Mouse (Mus musculus) embryonic facial prominence, embryonic 15.5 days (tissue): ENCODE results near the gene Wdr89. TPM values are rescaled to one million over a fixed set of nuclear protein-coding genes. Genes with fewer than 3 reads are reported as not detected.

Experiments
- ATAC-seq: fragments of 200-750 bp; cut with Nextera tagmentation; 2 replicates; pipeline ENCODE4 v1.8.0; 2017; ENCODE audit warnings: low read depth, moderate TSS enrichment; ENCODE audit not compliant: insufficient number of reproducible peaks, low FRiP score, low TSS enrichment
- H3K27ac ChIP-seq: fragments of 300-500 bp; sonication (generic); replicated peaks from 2 replicates; pipeline ENCODE4 v1.5.1; 2015; ENCODE audit warnings: mild to moderate bottlenecking, inconsistent platforms
- H3K27me3 ChIP-seq: fragments of 300-500 bp; sonication (generic); 2 replicates; pipeline ENCODE4 v1.6.1; 2015; ENCODE audit warnings: inconsistent platforms
- H3K36me3 ChIP-seq: fragments of 300-500 bp; sonication (generic); 2 replicates; pipeline ENCODE4 v1.6.1; 2015; ENCODE audit warnings: mild to moderate bottlenecking, inconsistent platforms
- H3K4me1 ChIP-seq: fragments of 300-500 bp; sonication (generic); 2 replicates; pipeline ENCODE4 v1.6.1; 2015; ENCODE audit warnings: inconsistent platforms
- H3K4me2 ChIP-seq: fragments of 300-500 bp; sonication (generic); replicated peaks from 2 replicates; pipeline ENCODE4 v1.6.1; 2015; ENCODE audit warnings: mild to moderate bottlenecking, inconsistent platforms
- H3K4me3 ChIP-seq: fragments of 300-500 bp; sonication (generic); replicated peaks from 2 replicates; pipeline ENCODE4 v1.5.1; 2015; ENCODE audit warnings: mild to moderate bottlenecking, inconsistent platforms
- H3K9ac ChIP-seq: fragments of 300-500 bp; sonication (generic); 2 replicates; pipeline ENCODE4 v1.6.1; 2015; ENCODE audit warnings: inconsistent platforms
- H3K9me3 ChIP-seq: fragments of 300-500 bp; sonication (generic); replicated peaks from 2 replicates; pipeline ENCODE4 v1.6.1; 2016; ENCODE audit warnings: inconsistent platforms
- WGBS: fragments of 180-500 bp; shearing (Covaris S2); methylation state at CpG from one replicate; pipeline ENCODE4 v1.1.7; 2015; 5-methylcytosine and 5-hydroxymethylcytosine counted together
- polyA plus RNA-seq: library from polyadenylated mRNA; unstranded; fragments of >200 nt; fragmentation: Nextera tagmentation; extraction: Ambion mirVana; gene quantifications from 2 replicates; pipeline ENCODE4 v1.2.1, GENCODE M21; 2015

The Wdr89 gene
- polyA plus RNA-seq, 1 experiment from 2014 or later: 11.6 TPM

DNA sequence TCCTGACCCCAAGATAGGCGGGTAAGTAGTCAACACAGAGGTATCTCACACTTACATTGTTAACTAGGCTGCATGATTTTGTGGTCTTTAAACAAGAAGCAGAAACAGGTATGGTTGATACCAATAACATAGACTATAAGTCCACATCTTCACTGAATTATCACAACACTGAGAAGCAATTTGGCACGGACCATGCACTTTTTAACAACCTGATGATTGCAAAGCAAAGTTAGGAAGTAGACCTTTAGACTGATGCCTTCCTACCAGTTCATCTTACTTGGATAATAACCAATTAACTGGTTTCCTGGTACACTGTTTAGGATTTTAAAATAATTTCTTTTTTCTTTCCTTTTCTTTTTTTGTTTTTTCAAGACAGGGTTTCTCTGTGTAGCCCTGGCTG, 1.1 kb downstream of the Wdr89 start:
- Histone ChIP-seq H3K27me3 (no peaks in the 10 kb centered on the region), H3K4me1 (peaks cover 14% of the 10 kb centered on the region), H3K9me3 (no peaks in the 10 kb centered on the region), H3K4me2 (no peak overlapping the region), H3K9ac (no peak overlapping the region), H3K36me3 (no peaks in the 10 kb centered on the region), H3K4me3 (no peak overlapping the region; the same call in 1 of the 2 replicates), H3K27ac (no peak overlapping the region)
- 88% methylated on average over 2 of the region's 2 CpGs for WGBS
- ATAC-seq: no peak

DNA sequence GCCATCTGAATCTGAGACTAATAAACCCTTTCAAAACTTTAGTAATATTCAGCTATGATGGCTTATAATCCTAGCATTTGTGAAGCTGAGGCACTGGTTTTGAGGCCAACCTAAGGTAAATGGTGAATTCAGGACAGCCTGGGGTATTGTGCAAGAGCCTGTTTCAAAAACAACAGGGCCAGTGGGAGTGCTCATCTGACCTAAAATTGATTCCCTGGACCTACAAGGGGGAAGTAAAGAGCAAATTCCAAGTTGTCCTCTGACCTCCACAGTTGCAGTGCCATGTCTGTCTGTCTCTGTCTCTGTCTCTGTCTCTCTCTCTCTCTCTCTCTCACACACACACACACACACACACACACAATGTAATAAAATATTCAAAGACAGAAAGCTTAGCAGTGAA, 2.4 kb downstream of the Wdr89 start:
- no peak overlapping the region for H3K4me2 ChIP-seq
- H3K4me3 ChIP-seq: no peak overlapping the region
- no peak for ATAC-seq
- no peak overlapping the region for H3K27ac ChIP-seq
- no peaks in the 10 kb centered on the region for H3K27me3 ChIP-seq
- no peaks in the 10 kb centered on the region for H3K9me3 ChIP-seq
- no peaks in the 10 kb centered on the region for H3K36me3 ChIP-seq
- peaks cover 14% of the 10 kb centered on the region for H3K4me1 ChIP-seq
- no peak overlapping the region for H3K9ac ChIP-seq

DNA sequence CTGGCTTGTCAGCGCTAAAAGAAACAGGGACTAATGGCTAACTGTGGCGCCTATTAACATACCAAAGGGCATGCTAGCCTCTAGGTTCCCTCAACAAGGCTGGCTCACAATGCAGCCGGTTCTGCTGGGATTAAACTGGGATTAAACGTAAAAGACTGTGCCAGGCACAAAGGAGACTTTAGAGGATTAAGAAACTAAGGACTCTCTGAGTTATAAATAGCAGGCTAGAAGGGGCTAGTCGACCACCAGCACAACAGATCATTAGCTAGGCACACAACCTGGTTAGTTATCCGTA, 4.9 kb downstream of the Wdr89 start:
- no peaks in the 10 kb centered on the region for H3K27me3 ChIP-seq
- 0 out of 2 replicates have a peak, but pooled peaks cover 5% of the 10 kb centered on the region for H3K4me1 ChIP-seq
- H3K9ac ChIP-seq: no peak overlapping the region
- H3K4me2 ChIP-seq: no peak overlapping the region
- H3K4me3 ChIP-seq: no peak overlapping the region
- no peak overlapping the region for H3K27ac ChIP-seq
- ATAC-seq: no peak
- 28% methylated on average over 6 of the region's 6 CpGs for WGBS
- no peaks in the 10 kb centered on the region for H3K36me3 ChIP-seq
- H3K9me3 ChIP-seq: no peaks in the 10 kb centered on the region

DNA sequence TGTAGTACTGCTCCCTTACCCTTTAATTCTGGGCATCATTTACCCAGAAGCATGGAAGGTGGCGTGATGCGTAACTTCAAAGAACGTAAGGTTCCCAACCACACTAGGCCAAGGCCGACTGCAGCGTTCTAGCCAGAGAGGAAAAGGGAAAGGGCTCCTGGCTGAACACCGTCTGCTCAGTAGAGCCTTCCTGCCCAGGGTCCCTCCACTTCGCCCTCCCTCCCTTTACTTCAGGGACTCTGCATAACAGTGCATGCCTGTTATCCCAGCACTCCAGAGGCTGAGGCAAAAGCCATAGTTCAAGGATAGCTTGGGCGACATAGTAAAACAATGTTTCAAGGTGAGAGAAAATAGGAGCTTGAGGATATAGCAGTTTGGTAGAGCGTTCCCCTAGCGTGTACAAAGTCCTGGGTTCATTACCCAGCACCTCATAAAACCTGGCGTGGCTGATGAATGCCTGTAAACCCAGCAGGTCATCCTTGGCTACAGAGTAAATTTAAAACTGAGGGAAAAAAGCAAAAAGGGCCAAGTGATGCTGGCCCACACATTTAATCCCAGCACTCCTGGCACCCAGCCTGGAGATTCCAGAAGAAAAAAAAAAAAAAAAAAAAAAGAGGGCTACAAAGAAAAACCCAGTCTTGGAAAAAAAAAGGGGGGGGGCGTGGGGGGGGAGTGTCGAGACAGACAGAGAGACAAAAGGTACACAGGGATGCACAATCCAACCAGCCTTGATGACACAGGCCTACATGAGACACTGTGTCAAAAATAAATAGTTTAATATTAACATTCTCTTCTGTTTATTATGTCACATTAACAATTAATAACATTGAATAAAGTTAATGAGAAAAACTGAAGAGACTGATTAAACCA, 5.5 kb downstream of the Wdr89 start:
- no peak overlapping the region for H3K27ac ChIP-seq
- no peaks in the 10 kb centered on the region for H3K27me3 ChIP-seq
- H3K4me2 ChIP-seq: no peak overlapping the region
- no peaks in the 10 kb centered on the region for H3K36me3 ChIP-seq
- no peak for ATAC-seq
- no peak overlapping the region for H3K4me3 ChIP-seq
- H3K4me1 ChIP-seq: 0 out of 2 replicates have a peak, but pooled peaks cover 5% of the 10 kb centered on the region
- H3K9me3 ChIP-seq: no peaks in the 10 kb centered on the region
- H3K9ac ChIP-seq: no peak overlapping the region
- WGBS: 60% methylated on average over 13 of the region's 13 CpGs

DNA sequence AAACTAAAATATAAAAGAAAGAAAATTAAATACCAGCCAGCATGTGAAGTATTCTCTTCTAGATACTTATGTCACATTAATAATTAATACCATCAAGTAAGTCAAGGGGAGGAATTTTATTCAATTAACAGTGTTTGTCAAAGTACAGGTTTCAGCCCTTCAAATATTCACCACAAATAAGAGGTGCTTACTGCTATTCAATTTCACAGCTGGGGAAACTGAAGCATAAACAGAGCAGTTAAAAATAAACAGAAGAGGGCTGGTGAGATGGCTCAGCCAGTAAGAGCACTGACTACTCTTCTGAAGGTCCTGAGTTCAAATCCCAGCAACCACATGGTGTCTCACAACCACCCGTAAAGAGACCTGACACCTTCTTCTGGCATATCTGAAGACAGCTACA, 7.0 kb downstream of the Wdr89 start:
- Histone ChIP-seq H3K9me3 (no peaks in the 10 kb centered on the region), H3K27me3 (no peaks in the 10 kb centered on the region), H3K4me1 (no peaks in the 10 kb centered on the region), H3K36me3 (no peaks in the 10 kb centered on the region), H3K27ac (no peak overlapping the region), H3K4me2 (no peak overlapping the region), H3K9ac (no peak overlapping the region), H3K4me3 (no peak overlapping the region)
- 93% methylated on average over 1 of the region's 1 CpGs for WGBS
- no peak for ATAC-seq

DNA sequence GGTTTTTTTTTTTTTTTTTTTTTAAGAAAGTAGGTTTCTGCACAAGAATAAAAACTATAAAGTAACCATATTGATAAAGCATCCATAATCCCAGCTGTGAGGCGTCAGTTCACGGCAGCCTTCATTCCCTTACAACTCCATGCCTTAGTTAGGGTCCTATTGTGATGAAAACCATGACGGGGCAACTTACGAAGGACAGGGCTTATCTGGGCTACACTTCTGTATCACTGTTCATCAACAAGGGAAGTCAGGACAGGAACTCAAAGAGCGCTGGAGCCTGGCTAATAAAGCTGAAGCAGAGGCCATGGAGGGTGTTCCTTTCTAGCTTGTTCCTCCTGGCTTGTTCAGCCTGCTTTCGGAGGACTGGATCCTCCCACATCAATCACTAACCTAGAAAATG, 10.9 kb downstream of the Wdr89 start:
- H3K4me3 ChIP-seq: no peak overlapping the region
- no peak overlapping the region for H3K27ac ChIP-seq
- no peaks in the 10 kb centered on the region for H3K36me3 ChIP-seq
- no peak overlapping the region for H3K9ac ChIP-seq
- H3K4me2 ChIP-seq: no peak overlapping the region
- H3K4me1 ChIP-seq: no peaks in the 10 kb centered on the region
- no peaks in the 10 kb centered on the region for H3K9me3 ChIP-seq
- 79% methylated on average over 6 of the region's 6 CpGs for WGBS
- ATAC-seq: no peak
- H3K27me3 ChIP-seq: no peaks in the 10 kb centered on the region

DNA sequence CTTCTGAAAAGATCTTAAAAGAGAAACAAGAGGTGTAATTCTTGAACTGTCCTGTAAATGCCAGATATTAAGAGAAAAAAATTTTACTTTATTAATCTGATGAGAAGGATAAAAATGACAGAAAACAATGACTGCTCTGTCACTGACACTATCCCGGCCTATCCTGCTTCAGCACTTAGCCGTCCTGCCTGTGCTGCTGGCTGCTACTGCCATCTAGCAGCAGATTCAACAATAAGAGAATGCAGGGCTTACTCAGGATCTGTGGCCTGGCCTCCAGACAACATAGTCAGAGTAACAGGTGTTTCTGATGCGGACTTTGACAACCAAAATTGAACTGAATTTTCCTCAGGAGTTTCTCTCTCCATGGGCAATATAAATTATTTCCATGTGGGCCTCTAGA, 12.8 kb downstream of the Wdr89 start:
- WGBS: 25% methylated on average over 3 of the region's 3 CpGs

DNA sequence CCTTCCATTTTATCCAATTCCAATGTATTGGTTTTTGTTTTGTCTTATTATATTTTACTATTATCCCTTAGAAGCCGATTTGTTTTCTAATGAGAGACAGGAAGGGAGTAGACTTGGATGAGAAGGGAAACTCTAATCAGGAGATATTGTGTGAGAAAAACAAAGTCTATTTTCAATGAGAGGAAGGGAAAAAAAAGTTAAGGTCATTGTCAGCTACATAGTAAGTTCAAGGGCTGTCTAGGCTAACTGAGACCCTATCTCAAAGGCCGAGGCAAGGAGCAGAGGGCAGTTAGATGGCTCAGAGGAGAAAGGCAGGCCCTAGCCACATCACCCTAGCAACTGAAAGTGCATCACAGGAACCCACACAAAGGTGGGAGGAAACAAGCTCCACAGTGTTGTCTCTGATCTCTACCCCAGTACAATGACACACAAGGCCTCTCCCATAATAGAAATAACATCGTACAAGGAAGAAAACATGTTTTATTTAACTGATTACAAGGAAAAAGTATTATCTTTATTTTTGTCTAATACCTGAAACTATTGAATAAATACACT, 15.0 kb downstream of the Wdr89 start:
- H3K27me3 ChIP-seq: no peaks in the 10 kb centered on the region
- no peak for ATAC-seq
- WGBS: 88% methylated on average over 3 of the region's 3 CpGs

More for the DNA sequence above, 12.8 kb downstream of the Wdr89 start:
- no peaks in the 10 kb centered on the region for H3K9me3 ChIP-seq
- H3K4me3 ChIP-seq: no peak overlapping the region
- no peak overlapping the region for H3K4me2 ChIP-seq
- ATAC-seq: no peak
- no peak overlapping the region for H3K27ac ChIP-seq
- no peaks in the 10 kb centered on the region for H3K27me3 ChIP-seq
- H3K9ac ChIP-seq: no peak overlapping the region
- no peaks in the 10 kb centered on the region for H3K36me3 ChIP-seq
- no peaks in the 10 kb centered on the region for H3K4me1 ChIP-seq

GRCm38 (mm10) chr12:75649706-75650093, 19.6 kb downstream of the Wdr89 start:
- H3K9me3 ChIP-seq: no peaks in the 10 kb centered on the region
- no peaks in the 10 kb centered on the region for H3K27me3 ChIP-seq
- H3K4me1 ChIP-seq: no peaks in the 10 kb centered on the region
- no peak overlapping the region for H3K4me2 ChIP-seq
- 75% methylated on average over 2 of the region's 2 CpGs for WGBS
- no peak for ATAC-seq
- H3K36me3 ChIP-seq: no peaks in the 10 kb centered on the region
- H3K27ac ChIP-seq: no peak overlapping the region
- no peak overlapping the region for H3K9ac ChIP-seq
- no peak overlapping the region for H3K4me3 ChIP-seq

More for the DNA sequence above, 15.0 kb downstream of the Wdr89 start:
- no peaks in the 10 kb centered on the region for H3K4me1 ChIP-seq
- no peak overlapping the region for H3K4me3 ChIP-seq
- H3K4me2 ChIP-seq: no peak overlapping the region
- no peak overlapping the region for H3K27ac ChIP-seq
- H3K36me3 ChIP-seq: no peaks in the 10 kb centered on the region
- no peaks in the 10 kb centered on the region for H3K9me3 ChIP-seq
- H3K9ac ChIP-seq: no peak overlapping the region

- ATAC-seq: no peak
- Histone ChIP-seq H3K4me3 (no peak overlapping the region), H3K4me1 (no peaks in the 10 kb centered on the region), H3K4me2 (no peak overlapping the region), H3K9ac (no peak overlapping the region), H3K27me3 (no peaks in the 10 kb centered on the region), H3K9me3 (no peaks in the 10 kb centered on the region), H3K36me3 (no peaks in the 10 kb centered on the region), H3K27ac (no peak overlapping the region)
- 71% methylated on average over 12 of the region's 12 CpGs for WGBS
Observed at GRCm38 (mm10) chr12:75649058-75649705, 20.2 kb downstream of the Wdr89 start.

GRCm38 (mm10) chr12:75648281-75648680, 21.1 kb downstream of the Wdr89 start:
- Histone ChIP-seq H3K27ac (no peak overlapping the region), H3K9ac (no peak overlapping the region), H3K36me3 (no peaks in the 10 kb centered on the region), H3K4me2 (no peak overlapping the region), H3K4me1 (no peaks in the 10 kb centered on the region), H3K4me3 (no peak overlapping the region), H3K27me3 (no peaks in the 10 kb centered on the region), H3K9me3 (no peaks in the 10 kb centered on the region)
- ATAC-seq: no peak
- 52% methylated on average over 12 of the region's 12 CpGs for WGBS
